Mouse (Mus musculus): ENCODE data around the gene 4930407I10Rik. TPM values are rescaled to one million over a fixed set of nuclear protein-coding genes. Genes with fewer than 3 reads are reported as not detected.

Gene 4930407I10Rik
- total and polyA plus RNA-seq, 3 experiments = not detected

DNA sequence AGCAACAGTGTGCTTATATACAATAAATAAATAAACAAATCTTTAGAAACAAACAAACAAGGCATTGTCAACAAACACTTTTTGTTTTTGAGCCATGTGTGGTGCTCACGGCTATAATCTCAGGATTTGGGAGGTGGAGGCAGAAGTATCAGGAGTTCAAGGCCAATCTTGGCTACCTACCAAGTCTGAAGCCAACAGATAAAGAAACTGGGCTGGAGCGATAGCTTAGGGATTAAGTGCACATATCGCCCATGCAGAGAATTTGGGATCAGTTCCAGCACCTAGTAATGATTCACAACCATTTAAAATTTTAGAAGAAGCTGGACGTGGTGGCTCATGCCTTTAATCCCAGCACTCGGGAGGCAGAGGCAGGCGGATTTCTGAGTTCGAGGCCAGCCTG is 14.5 kb downstream of the 4930407I10Rik start:
- no peak overlapping the region for H3K9ac ChIP-seq (ENCODE audit: control insufficient read depth, low read depth, low read length, poor library complexity, severe bottlenecking)
- H3K4me1 ChIP-seq (ENCODE audit: control insufficient read depth in 1 of 2, insufficient read depth in 2 of 2, low read length in 2 of 2) = no peaks in the 10 kb centered on the region
- no peaks in the 10 kb centered on the region for H3K36me3 ChIP-seq (ENCODE audit: control insufficient read depth in 1 of 2, insufficient read depth in 2 of 2, low read length in 2 of 2)
- H3K79me2 ChIP-seq (ENCODE audit: control insufficient read depth, insufficient read depth, low read length, poor library complexity) = no peaks in the 10 kb centered on the region
- no peak overlapping the region for H3K4me3 ChIP-seq (ENCODE audit: control insufficient read depth in 1 of 2, insufficient read depth in 1 of 2, low read depth in 2 of 2, low read length in 2 of 2)
- H3K27me3 ChIP-seq (ENCODE audit: control insufficient read depth in 1 of 2, insufficient read depth in 2 of 2, low read length in 2 of 2) = peaks cover 6 to 8% of the 10 kb centered on the region in 2 experiments; a peak in 3 of 4 replicates
- H3K9me3 ChIP-seq (replicated peaks; ENCODE audit: insufficient read depth, low read length) = no peaks in the 10 kb centered on the region
- TF ChIP-seq MYB (IDR thresholded peaks at IDR 0.05; ENCODE audit: low read depth, low read length) (no peak), CTCF (IDR thresholded peaks at IDR 0.05 in 2 of 3, conservative IDR thresholded peaks at IDR 0.05 in 1 of 3; ENCODE audit: control insufficient read depth in 1 of 3, insufficient read depth in 1 of 3, low read depth in 2 of 3, low read length in 3 of 3, poor library complexity in 1 of 3, severe bottlenecking in 1 of 3) (no peak), E2F4 (IDR thresholded peaks at IDR 0.05; ENCODE audit: borderline replicate concordance, low read depth, low read length) (no peak), NRF1 (IDR thresholded peaks at IDR 0.05; ENCODE audit: insufficient read depth, low read depth, low read length, poor library complexity, severe bottlenecking) (no peak), POLR2A (IDR thresholded peaks at IDR 0.05; ENCODE audit: control insufficient read depth in 1 of 2, insufficient read depth in 1 of 2, low read depth in 1 of 2, low read length in 2 of 2, poor library complexity in 1 of 2) (no peak), TCF12 (IDR thresholded peaks at IDR 0.05; ENCODE audit: low read depth, low read length) (peak; percentile 85), TBP (IDR thresholded peaks at IDR 0.05; ENCODE audit: low read depth, low read length) (peak; percentile 38; the same call in 1 of the 2 replicates), GATA1 (IDR thresholded peaks at IDR 0.05; ENCODE audit: low read depth, low read length) (peak; percentile 84), SIN3A (IDR thresholded peaks at IDR 0.05; ENCODE audit: low read length) (no peak), ZKSCAN1 (IDR thresholded peaks at IDR 0.05; ENCODE audit: low read depth, low read length) (no peak), CHD2 (IDR thresholded peaks at IDR 0.05; ENCODE audit: low read length) (no peak), SMC3 (IDR thresholded peaks at IDR 0.05; ENCODE audit: low read depth, low read length) (no peak), TAL1 (IDR thresholded peaks at IDR 0.05; ENCODE audit: low read length) (peak; percentile 33; the same call in 1 of the 2 replicates), KAT2A (conservative IDR thresholded peaks at IDR 0.05; ENCODE audit: low read depth, low read length) (no peak), ETS1 (IDR thresholded peaks at IDR 0.05; ENCODE audit: low read depth, low read length) (peak; percentile 28; the same call in 1 of the 2 replicates), ZNF384 (IDR thresholded peaks at IDR 0.05; ENCODE audit: low read depth, low read length) (no peak), ZMIZ1 (IDR thresholded peaks at IDR 0.05; ENCODE audit: low read depth, low read length) (no peak), EP300 (IDR thresholded peaks at IDR 0.05; ENCODE audit: low read depth in 1 of 2, low read length in 2 of 2) (peak; percentile 61 to 67), RCOR1 (IDR thresholded peaks at IDR 0.05; ENCODE audit: low read depth, low read length) (peak; percentile 93), NELFE (IDR thresholded peaks at IDR 0.05; ENCODE audit: low read depth, low read length) (no peak), JUND (IDR thresholded peaks at IDR 0.05; ENCODE audit: low read depth, low read length) (no peak), MAZ (IDR thresholded peaks at IDR 0.05; ENCODE audit: low read depth, low read length) (no peak)
- DNase-seq (ENCODE audit: low read depth, low spot score) = peak; percentile 71
- H3K27ac ChIP-seq (ENCODE audit: control insufficient read depth, low read depth, low read length) = no peak overlapping the region

- Histone ChIP-seq H3K4me3 (ENCODE audit: control insufficient read depth in 1 of 2, insufficient read depth in 1 of 2, low read depth in 2 of 2, low read length in 2 of 2) (no peak overlapping the region), H3K36me3 (ENCODE audit: control insufficient read depth in 1 of 2, insufficient read depth in 2 of 2, low read length in 2 of 2) (no peaks in the 10 kb centered on the region), H3K4me1 (ENCODE audit: control insufficient read depth in 1 of 2, insufficient read depth in 2 of 2, low read length in 2 of 2) (no peaks in the 10 kb centered on the region), H3K79me2 (ENCODE audit: control insufficient read depth, insufficient read depth, low read length, poor library complexity) (no peaks in the 10 kb centered on the region), H3K27ac (ENCODE audit: control insufficient read depth, low read depth, low read length) (no peak overlapping the region), H3K9ac (ENCODE audit: control insufficient read depth, low read depth, low read length, poor library complexity, severe bottlenecking) (no peak overlapping the region), H3K9me3 (replicated peaks; ENCODE audit: insufficient read depth, low read length) (no peaks in the 10 kb centered on the region), H3K27me3 (ENCODE audit: control insufficient read depth in 1 of 2, insufficient read depth in 2 of 2, low read length in 2 of 2) (peaks cover 14 to 16% of the 10 kb centered on the region in 2 experiments; a peak in 3 of 4 replicates)
- DNase-seq (ENCODE audit: low read depth, low spot score) = peak; percentile 27
- no peak for TF ChIP-seq CHD2 (IDR thresholded peaks at IDR 0.05; ENCODE audit: low read length)
- TF ChIP-seq POLR2A (IDR thresholded peaks at IDR 0.05; ENCODE audit: control insufficient read depth in 1 of 2, insufficient read depth in 1 of 2, low read depth in 1 of 2, low read length in 2 of 2, poor library complexity in 1 of 2) = no peak
- TF ChIP-seq ZC3H11A (IDR thresholded peaks at IDR 0.05; ENCODE audit: low read depth, low read length) = no peak
- no peak for TF ChIP-seq USF2 (IDR thresholded peaks at IDR 0.05; ENCODE audit: borderline replicate concordance in 1 of 2, insufficient read depth in 1 of 2, low read depth in 1 of 2, low read length in 2 of 2)
- no peak for TF ChIP-seq CHD1 (IDR thresholded peaks at IDR 0.05; ENCODE audit: low read depth, low read length)
- TF ChIP-seq RAD21 (IDR thresholded peaks at IDR 0.05; ENCODE audit: low read depth, low read length) = no peak
- TF ChIP-seq MYC (IDR thresholded peaks at IDR 0.05; ENCODE audit: low read depth, low read length) = no peak
- TF ChIP-seq ELF1 (IDR thresholded peaks at IDR 0.05; ENCODE audit: low read depth, low read length) = no peak
- no peak for TF ChIP-seq UBTF (IDR thresholded peaks at IDR 0.05; ENCODE audit: borderline replicate concordance, insufficient read depth, low read depth, low read length)
- no peak for TF ChIP-seq HCFC1 (IDR thresholded peaks at IDR 0.05; ENCODE audit: low read depth, low read length)
- TF ChIP-seq BHLHE40 (IDR thresholded peaks at IDR 0.05; ENCODE audit: borderline replicate concordance, low read depth, low read length) = no peak
- no peak for TF ChIP-seq EP300 (IDR thresholded peaks at IDR 0.05; ENCODE audit: low read depth in 1 of 2, low read length in 2 of 2)
Observed at GRCm38 (mm10) chr15:82079883-82080282, 20.9 kb downstream of the 4930407I10Rik start.

Measured in MEL (cell line).